Mouse (Mus musculus): ENCODE measurements at regions not wholly inside any gene's neighbourhood (a gene's known extent, or its start where the extent isn't known, plus 50 kb on each side); places are given as distances from the start of the nearest gene placed in this dataset.

DNA sequence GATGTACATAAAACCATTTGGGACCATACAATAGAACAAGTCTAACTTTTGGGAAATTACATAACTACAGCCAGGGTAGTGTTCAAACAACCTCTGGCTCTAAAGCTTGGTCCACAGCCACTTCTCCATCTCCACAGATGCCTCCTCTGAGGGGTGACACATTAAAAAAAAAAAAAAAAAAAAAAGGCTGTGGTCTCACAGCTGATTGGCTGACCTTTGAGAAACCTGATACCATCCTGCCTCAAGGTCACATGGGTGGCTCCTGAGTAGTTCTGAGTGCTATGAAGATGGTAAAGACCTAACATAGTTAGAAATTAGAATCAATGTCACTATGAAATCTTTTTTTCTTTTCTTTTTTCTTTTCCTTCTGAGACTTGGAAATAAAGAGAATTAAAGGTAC, 102.4 kb downstream of the Tmem182 start:
- ATAC-seq (replicated peaks; ENCODE audit: poor library complexity): no peak

DNA sequence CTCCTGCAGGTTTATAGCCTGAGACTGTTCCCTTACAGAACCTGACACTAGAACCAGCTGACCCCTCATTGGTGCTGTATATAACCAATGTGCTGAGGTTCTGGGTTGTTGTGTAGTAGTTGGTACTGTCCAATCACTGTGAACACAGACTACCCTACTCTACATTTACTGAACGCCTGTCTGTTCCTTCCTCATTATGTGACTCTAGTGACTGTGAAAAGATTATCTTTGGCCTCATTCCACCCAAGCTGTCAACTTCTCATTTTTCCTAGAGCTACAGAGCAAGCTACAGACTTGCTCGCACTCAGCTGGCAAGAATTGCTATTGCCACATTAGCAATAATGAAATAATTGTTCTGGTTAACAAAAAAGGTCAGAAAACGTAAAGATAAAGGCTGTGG, 108.2 kb downstream of the Tmem182 start:
- no peak for ATAC-seq (replicated peaks; ENCODE audit: poor library complexity)

DNA sequence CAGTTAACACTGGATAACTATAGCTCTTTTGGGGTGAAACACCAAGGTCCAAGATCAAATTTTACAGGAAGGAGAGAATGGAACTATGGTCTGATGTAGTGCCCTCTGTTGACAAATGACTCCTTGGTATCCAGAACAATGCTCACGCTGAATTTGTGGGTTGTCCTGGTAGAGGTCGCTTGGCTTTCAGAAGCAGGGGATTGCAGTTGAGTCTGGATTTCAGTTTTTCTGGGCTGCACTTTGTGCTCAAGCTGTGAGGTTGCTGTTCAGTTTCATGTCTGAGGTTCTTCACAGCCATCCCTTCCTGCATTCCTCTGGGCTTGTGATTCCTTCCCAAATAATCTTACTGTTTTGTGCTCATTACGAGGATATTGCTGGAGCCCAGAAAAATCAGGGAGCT, 118.9 kb downstream of the Tmem182 start:
- no peak for ATAC-seq (replicated peaks; ENCODE audit: poor library complexity)

DNA sequence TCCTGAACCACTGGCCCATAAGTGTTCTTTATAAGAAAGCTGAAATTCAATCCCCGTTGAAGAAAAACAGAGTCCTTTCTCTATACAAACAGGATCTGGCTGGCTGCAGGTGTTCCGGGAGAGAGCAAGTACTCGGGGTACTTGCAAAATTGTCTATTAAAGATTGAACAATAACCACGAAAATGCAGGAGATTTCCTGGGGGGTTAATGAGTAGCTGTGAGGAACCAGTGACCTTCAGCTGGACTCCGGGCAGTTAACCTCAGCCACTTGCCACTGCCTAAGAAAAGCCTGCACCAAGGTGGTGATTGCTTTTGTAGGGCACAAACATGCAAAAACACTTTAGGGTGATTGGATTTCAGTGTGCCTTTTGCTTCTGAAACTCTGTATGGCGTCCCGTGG, 119.4 kb downstream of the Tmem182 start:
- no peak for ATAC-seq (replicated peaks; ENCODE audit: poor library complexity)

DNA sequence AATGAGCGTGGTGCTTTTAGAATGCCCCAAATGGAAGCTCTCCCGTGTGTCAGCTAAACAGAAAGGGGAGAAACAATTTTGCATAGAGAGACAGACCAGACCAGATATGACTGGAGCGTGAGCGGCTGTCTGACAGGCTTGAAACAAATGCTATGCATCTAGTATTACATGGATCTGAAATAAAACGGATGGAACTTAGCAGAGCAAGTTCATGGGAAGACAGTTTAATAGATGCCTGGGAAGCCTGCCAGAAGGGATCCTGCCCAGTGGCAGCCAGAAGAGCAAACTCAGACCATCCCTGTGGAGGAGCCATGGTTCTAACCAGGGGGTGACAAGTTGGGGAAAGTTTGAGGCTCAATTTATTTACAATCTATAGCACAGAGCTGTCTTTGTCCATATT, 126.0 kb downstream of the Tmem182 start:
- no peak for ATAC-seq (replicated peaks; ENCODE audit: poor library complexity)

DNA sequence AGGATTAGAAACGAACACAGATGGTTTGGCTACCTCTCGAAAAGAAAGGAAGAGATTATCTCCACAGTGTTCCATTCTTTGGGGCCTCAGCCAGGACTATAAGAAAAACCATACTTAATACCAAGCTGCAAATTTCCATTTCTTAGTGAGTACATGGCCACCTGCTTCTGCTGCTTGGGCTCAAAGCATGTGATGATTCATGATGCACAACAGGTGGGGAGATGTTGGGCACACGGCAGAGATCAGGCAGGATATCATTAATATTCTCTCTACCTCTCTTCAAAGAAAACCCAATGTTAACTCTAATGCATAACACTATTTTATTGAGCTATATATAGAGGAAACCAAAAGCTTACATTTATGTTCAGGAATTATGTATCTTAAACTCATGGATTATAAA, 131.3 kb downstream of the Tmem182 start:
- ATAC-seq (replicated peaks; ENCODE audit: poor library complexity): no peak

DNA sequence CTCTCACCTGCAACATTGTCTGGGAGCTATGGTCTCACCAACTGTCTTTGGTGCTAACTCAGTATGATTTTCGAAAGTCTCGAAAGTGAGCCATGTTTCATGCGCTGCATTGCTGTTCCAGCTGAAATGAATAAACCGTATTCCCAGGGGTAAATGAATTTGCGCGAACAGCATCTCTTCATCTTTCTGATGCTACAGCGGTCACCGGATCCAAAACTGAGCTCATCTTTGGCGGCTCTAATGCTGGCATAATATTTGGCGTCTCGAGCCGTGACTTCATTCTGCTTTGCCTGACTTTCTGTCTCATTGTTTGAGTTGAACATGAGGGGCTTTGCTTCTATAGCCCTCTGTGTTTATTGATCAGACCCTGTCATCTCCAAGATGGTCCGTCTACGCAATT, 137.3 kb downstream of the Tmem182 start:
- no peak for ATAC-seq (replicated peaks; ENCODE audit: poor library complexity)

DNA sequence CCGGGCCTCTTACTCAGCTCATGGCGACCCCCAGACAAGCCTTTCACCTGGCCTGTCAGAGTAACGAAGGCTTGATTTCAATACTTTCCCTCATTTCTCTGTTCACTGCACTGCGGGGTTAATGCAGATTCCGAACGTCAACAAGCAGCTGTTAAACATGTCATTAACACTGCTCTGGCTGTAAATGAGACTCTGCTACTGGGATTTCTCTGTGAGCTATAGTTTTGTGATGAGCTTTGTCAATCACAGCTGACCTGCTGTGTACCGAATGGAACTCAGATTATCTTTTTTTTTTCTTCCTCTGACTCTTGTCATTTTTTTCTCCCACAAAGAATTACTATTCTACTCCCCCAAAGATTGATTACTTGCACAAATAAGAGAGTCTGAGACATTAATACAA, 137.8 kb downstream of the Tmem182 start:
- no peak for ATAC-seq (replicated peaks; ENCODE audit: poor library complexity)

DNA sequence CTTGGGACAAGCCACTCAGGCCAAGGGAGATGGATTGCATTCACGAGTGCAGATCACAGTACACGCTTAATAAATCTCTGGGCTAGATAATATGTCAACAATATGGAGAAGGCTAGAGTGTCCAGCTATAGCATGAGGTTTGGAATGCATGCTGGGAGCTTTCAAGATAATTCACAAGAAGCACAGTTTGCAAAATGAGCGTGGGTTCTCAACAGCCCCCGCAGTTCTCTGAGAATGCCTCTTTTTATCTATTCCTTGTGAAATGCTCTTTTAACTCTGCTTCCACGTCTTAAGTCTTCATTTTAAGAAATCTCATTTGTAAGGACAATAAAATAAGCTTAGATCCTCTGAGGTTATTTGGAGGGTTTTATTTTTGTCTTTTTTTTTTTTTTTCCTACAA, 145.2 kb downstream of the Tmem182 start:
- ATAC-seq (replicated peaks; ENCODE audit: poor library complexity): no peak

DNA sequence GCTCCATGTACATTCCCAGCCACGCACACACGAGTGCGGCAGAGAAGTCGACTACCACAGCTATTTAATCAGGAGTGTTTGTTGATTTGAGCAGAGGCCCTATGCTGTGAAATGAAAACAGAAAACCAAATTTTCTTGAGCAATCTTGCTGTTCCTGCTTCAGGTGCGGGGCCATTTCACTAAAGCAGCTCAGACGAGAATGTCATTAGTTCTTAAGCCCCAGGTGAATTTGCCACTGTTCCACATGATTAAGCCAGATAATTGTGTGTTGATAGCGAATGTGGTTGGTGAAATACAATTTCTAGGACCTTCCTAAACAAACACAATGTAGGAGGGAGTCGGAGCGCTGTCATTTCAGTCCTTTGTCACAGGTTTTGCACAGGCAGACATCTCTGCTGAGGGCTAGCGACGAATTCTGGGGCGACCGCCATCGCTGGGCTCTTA, 149.3 kb downstream of the Tmem182 start:
- ATAC-seq (replicated peaks; ENCODE audit: poor library complexity): no peak

DNA sequence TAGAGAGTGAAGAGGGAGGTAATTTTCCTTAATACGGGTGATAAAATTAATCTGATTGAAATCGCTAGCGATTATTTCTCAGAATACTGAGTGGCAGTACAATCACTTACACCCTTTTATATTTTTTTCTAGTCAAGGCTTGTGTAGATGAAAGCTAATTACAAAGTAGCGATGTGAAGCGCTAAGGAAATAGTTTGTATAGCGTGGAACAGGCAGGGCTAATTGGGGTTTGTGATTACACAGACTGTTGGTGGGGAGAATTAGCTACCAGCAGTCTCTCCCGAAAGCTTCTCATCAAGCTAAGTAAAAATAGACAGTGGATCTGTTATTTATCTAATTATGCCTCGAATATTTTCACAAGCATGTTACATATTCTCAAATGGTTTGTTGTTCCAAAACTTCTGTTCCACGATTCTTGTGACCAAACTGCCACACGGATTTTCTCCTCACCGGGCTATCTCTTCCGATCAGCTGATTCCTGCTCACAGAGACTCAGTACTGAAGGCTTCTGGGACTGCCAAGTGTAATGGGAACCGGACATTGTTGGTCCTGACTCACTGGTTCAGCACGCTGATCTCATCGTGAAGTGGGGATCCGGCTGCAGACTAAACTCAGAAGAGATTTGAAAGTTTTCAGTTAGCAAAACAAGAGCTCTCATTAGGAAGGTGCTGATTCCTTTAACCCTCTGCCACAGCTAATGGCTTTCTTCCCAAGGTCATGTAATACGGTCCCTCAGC, 162.5 kb downstream of the Tmem182 start:
- no peak for ATAC-seq (replicated peaks; ENCODE audit: poor library complexity)

DNA sequence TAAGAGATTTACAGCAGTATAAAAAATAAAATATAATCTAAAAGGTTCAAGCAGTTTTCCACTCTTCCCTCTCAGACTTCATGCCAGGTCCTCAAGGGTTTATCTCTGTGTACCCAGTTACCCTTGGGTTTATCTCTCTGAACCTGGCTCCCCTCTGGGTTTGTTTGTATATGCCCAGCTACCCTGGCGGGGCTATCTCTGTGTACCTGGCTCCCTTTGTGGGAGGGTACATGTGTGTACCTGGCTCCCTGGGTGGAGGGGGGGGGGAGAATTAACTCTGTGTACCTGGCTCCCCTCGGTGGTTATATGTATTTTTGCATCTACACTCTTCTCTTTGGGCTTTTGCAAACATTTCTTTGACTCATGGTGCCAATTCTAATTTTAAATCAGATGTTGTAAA, 178.4 kb downstream of the Tmem182 start:
- no peak for ATAC-seq (replicated peaks; ENCODE audit: poor library complexity)

DNA sequence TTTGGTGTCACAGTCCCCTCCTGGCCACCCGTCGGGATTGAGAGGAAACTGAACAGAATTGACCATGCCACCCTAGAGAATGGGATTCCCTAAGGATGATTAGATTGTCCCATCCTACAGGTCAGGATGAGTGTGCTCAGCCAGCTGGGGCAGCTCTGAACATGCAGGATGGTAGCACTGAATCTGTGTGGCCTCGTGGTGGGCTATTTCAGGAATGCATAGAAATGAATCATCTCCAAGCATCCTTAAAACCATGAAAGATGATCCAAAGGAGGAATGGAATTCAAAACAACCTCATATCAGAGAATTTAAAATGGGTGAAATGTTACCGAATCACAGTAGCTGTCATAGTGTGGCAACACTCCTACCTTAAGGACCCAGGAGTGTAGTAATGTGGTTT, 187.9 kb downstream of the Tmem182 start:
- ATAC-seq (replicated peaks; ENCODE audit: poor library complexity): no peak

DNA sequence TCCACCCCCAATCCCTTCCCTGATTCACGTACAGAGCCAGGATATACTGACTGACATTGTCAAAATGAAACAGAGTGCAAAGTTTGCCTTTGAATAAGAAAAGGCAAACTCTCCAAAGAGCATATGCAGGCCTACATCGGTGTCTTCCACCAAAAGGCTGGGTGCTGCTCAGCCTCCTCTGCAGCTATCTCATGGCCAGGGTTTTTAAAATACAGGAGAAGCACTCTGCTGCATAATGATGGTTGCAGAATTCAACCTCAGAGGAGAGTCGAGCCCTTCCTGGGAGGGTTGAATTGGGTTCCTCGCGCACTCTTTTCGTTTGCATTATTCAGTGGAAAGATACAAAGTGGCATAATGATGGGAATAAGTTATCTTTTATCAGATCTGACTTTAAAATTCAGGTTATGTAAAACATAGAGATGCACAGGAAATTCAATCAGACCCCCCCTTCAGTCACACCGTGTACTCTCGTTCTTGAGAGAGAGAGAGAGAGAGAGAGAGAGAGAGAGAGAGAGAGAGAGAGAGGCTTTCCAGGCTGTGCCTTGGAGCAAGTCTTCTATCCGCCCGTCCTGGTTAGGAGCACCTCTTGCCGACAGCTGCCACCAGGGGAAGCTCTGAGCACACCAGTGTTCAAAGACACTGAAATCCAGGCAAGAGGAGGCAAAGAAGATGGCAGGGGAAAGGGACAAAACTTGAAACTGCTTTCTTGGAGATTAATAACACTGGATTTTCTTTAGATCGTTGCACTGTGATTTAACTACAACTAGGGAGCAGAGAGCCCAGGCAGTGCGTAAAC, 196.0 kb downstream of the Tmem182 start:
- ATAC-seq (replicated peaks; ENCODE audit: poor library complexity): no peak

DNA sequence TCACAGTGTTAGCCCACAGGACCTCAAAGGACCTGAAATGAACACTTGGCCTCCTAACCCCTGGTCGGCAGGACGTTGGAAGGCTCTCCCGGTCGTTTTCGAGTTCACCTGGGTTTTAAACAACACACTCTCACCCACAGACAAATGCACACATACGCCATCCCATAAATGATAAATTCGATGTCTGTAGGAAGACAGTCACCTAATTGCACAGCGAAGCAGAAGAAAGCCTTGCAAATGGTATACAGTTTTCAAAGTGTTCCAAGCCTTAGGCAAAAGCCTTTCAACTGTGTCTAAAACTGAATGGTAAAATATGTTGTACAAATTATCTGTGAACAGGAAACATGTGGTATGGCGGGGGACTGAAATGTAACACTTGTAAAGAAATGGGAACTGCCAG, 196.6 kb downstream of the Tmem182 start:
- ATAC-seq (replicated peaks; ENCODE audit: poor library complexity): no peak

DNA sequence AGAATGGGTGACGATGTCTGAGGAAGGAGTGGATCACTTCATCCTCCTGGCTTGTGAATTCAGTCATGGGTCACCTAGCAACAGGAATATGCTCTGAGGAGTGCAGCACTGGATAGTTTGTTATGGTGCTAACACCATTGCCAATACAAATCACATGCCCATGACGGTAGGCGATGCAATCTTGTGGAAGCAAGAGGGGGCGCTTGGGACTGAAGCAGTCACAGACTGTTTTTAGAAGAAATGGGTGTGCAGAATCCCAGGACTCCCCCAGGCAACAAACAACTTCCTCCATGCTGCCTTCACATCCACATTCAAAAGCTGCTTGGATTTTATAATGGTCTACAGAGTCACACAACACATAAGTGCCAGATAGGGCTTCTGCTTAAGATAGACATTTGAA, 221.5 kb downstream of the Tmem182 start:
- ATAC-seq (replicated peaks; ENCODE audit: poor library complexity): no peak

DNA sequence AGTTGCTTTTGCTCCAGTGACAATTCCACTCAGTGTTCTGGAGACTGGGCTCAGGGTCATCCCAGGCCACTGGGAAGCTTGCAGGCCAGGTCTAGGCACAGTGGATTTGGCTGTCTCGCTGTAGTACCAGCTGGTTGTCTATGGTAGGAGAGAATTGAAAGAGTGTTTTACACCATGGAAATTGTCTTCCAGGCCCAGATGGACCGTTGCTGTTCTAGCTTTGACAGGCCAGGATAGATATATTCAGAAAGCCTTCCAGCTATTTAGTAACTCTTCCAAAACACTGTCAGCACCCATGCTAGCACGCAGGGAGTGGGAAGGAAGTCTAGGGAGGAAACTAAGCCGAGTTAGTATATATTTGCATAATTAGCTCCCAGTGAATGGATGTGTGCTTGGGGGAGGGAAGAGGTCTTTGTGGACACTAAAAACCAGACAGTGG, 222.2 kb downstream of the Tmem182 start:
- ATAC-seq (replicated peaks; ENCODE audit: poor library complexity): no peak

DNA sequence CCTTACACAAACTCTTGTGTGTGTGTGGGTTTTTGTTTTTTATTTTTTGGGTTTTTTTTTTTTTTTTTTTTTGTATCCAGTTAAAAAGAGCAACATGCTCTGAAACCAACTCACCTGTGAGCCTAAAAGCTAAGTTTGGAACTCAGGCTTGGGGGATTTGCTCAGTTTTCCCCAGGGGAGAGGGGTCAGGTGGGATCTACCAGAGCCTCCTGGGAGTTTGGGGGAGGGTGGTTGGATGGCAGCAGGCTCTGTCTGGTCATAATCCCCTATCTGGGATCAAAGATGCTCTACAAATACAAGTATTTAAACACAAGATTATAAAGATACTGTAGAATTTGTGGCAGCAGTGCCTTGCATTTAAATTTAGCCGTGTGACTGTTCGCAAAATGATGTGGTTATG, 222.6 kb downstream of the Tmem182 start:
- ATAC-seq (replicated peaks; ENCODE audit: poor library complexity): no peak

DNA sequence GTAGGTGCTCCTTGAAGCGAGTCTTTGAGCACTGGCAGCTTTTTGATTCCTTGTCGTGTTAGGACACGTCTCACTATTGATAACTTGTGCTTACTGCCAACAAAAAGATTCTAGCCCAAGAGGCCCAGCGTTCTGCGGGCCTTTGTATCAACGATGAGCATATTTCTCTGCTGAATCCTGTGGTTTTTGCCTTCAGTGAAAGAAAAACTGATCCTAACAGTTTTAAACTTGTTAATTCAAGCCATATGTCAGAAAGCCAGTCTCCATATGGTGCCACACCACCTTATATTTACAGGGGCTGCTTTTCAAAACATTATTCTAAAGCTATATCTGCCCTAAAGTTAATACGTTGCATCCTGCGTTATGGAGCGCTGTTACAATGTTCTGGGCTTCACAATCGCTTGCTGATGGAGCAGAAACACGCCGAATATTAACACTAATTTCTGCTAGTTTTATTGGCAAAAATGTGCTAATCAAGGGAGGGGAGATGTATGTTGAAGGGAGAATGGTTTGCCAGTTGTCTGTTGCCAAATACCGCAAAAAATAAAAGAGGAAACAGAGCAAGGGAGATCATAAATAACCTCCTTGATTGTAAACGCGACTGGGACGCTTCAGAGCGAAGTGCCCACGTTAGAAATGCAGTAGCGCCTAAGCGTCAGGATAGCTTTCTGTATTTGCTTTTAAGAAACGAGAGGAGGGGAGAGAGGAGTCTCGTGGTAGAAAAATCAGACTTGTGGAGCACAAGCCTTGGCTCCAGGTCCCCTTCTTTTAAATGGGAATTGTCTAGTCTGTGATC, 229.9 kb downstream of the Tmem182 start:
- no peak for ATAC-seq (replicated peaks; ENCODE audit: poor library complexity)

DNA sequence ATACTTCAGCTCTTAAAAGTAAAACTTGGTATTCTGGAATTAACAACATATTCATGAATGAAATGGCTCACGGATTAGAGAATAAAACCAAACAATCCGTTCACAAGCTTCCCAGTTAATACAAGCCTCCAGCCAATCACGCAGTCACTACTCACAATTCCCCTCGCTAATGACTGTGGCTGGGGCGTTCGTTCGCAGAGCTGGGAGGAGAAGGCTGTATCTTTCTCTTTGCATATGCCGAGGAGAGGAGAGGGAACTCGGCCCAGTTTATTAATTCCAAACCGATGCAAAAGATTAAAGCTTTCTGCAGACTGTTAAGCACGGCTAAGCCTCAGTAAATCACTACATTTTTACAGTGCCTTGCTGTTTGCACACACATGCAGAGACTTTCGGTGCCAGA, 231.5 kb downstream of the Tmem182 start:
- no peak for ATAC-seq (replicated peaks; ENCODE audit: poor library complexity)

DNA sequence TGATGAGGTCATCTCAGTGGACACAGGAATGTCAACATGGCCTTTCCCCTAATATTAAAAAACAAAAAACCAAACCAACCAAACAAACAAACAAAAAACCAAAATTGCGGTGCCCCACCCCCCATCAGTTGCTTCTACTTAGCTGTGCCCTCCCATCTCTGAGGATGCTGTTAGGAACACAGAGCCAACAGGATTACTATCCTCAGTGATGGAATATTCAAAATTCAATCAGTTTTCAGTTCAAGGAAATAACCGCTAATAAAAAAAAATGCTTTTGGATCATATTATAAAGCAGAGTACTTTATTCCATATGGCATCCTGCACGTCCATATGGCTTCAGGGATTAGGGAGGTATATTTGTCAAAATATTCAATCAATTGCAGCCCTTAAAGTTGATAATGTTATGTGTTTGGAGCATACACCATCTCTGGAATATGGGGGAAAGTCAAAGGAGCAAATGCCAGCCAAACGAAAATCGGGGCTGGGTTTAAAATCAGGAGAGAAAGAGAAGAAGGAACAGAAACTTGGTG, 249.1 kb downstream of the Tmem182 start:
- ATAC-seq (replicated peaks; ENCODE audit: poor library complexity): no peak

All from megakaryocyte progenitor cell, adult 5-6 weeks (primary cell).